Mouse (Mus musculus): ENCODE results near the gene Rnf207. TPM values are rescaled to one million over a fixed set of nuclear protein-coding genes. Genes with fewer than 3 reads are reported as not detected.

Gene Rnf207
- total RNA-seq, 1 experiment from 2014 or later = 1.1 TPM

GRCm38 (mm10) chr4:152328691-152329090, 9.9 kb upstream of the Rnf207 start:
- peak; percentile 61 for DNase-seq

GRCm38 (mm10) chr4:152326543-152326942, 7.8 kb upstream of the Rnf207 start:
- no peak for DNase-seq

- DNase-seq = peak; percentile 88
These were observed 7.0 kb upstream of the Rnf207 start, which contains the start of gene Rpl22 for GRCm38 (mm10) chr4:152325574-152326411. TSS of gene Rpl22 (plus strand) at chr4:152325742.

- no peak for DNase-seq
These were observed 6.1 kb upstream of the Rnf207 start for GRCm38 (mm10) chr4:152324641-152325562.

- no peak for DNase-seq
These were observed 2.7 kb upstream of the Rnf207 start for GRCm38 (mm10) chr4:152321464-152321863.

- DNase-seq = no peak
These were observed 1.2 kb downstream of the Rnf207 start for GRCm38 (mm10) chr4:152317631-152318033.

GRCm38 (mm10) chr4:152315498-152316213, 3.1 kb downstream of the Rnf207 start:
- DNase-seq = no peak

- no peak for DNase-seq
These were observed 4.9 kb downstream of the Rnf207 start for GRCm38 (mm10) chr4:152313934-152314333.

- DNase-seq = peak; percentile 26
These were observed 5.6 kb downstream of the Rnf207 start for GRCm38 (mm10) chr4:152313211-152313632.

GRCm38 (mm10) chr4:152312186-152312585, 6.6 kb downstream of the Rnf207 start:
- no peak for DNase-seq

GRCm38 (mm10) chr4:152307542-152307941, 11.3 kb downstream of the Rnf207 start:
- peak; percentile 44 for DNase-seq

GRCm38 (mm10) chr4:152305991-152306390, 12.8 kb downstream of the Rnf207 start:
- no peak for DNase-seq

GRCm38 (mm10) chr4:152304685-152305084, 14.1 kb downstream of the Rnf207 start:
- no peak for DNase-seq

- DNase-seq = no peak
These were observed 15.6 kb downstream of the Rnf207 start for GRCm38 (mm10) chr4:152303172-152303571.

GRCm38 (mm10) chr4:152302012-152302411, 16.8 kb downstream of the Rnf207 start:
- no peak for DNase-seq

GRCm38 (mm10) chr4:152300375-152300774, 18.4 kb downstream of the Rnf207 start:
- DNase-seq = no peak

GRCm38 (mm10) chr4:152298836-152299235, 20.0 kb downstream of the Rnf207 start:
- DNase-seq = no peak

GRCm38 (mm10) chr4:152296874-152297861, 21.6 kb downstream of the Rnf207 start, which contains the start of gene Icmt:
TSS of gene Icmt (plus strand) at chr4:152297227.
- DNase-seq = peak; percentile 100

- no peak for DNase-seq
These were observed 22.4 kb downstream of the Rnf207 start for GRCm38 (mm10) chr4:152296371-152296770.

- DNase-seq = no peak
These were observed 22.9 kb downstream of the Rnf207 start for GRCm38 (mm10) chr4:152295916-152296315.
